ENCODE assay signal across 26 mouse cellular contexts in the genomic region with DNA sequence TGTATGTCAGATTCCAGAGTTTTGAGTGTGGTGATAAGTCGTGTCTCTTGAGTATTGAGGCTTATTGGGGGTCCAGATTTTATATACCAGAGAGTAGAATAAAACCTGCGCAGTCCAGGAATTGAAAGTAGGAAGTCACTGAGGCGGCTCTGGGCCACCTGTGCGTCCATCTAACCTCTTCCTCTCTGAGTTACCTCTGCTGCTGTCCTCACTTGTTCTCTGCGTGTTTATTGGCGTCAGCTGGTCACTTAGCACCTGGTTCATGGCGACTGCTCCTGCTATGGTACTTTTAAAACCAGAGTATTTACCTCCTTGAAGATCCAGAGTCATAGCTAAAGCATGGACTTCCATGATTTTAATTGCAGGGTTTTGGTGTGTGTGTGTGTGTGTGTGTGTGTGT.
"Had no signal": no experiment of that assay in that cellular context is flagged by ENCODE, and none has a peak within 500 bp of the region (broad histone marks: within the 10 kb centered on the region; RNA-seq: fewer than 3 reads in every experiment).

No protein-coding gene starts in this region.

- H3K27me3 ChIP-seq: heart, embryonic 12.5 days; hindbrain, embryonic 12.5 days; kidney, embryonic 15.5 days; limb, embryonic 13.5 days; limb, embryonic 15.5 days; liver, embryonic 12.5 days had no signal

- H3K27ac ChIP-seq: gastrocnemius, adult 2 months; heart, embryonic 10.5 days; hindbrain, embryonic 10.5 days; hindbrain, embryonic 12.5 days; hindbrain, embryonic 14.5 days; kidney, embryonic 15.5 days; kidney, postnatal 0 days; limb, embryonic 13.5 days; limb, embryonic 15.5 days; liver, embryonic 12.5 days had no signal

- DNase-seq: gastrocnemius, adult 2 months; gastrocnemius, postnatal 10 days; gastrocnemius, postnatal 25 days; heart, adult 18-20 months; heart, postnatal 10 days; heart, postnatal 4 days; kidney, adult 11 months; kidney, adult 2 months; kidney, adult 9 months; kidney, postnatal 14 days; kidney, postnatal 36 days; layer of hippocampus, adult 9-11 months; layer of hippocampus, postnatal 36 days; left cerebral cortex, postnatal 4 days had no signal

- H3K9ac ChIP-seq: heart, embryonic 12.5 days; hindbrain, embryonic 12.5 days; hindbrain, embryonic 14.5 days; kidney, embryonic 15.5 days; limb, embryonic 13.5 days; limb, embryonic 15.5 days; liver, embryonic 12.5 days had no signal

- H3K9me3 ChIP-seq: heart, embryonic 10.5 days; heart, embryonic 12.5 days; hindbrain, embryonic 10.5 days; hindbrain, embryonic 12.5 days; kidney, embryonic 15.5 days; limb, embryonic 13.5 days; limb, embryonic 15.5 days; liver, embryonic 12.5 days had no signal

- H3K36me3 ChIP-seq: heart, embryonic 10.5 days; heart, embryonic 12.5 days; hindbrain, embryonic 10.5 days; hindbrain, embryonic 12.5 days; kidney, embryonic 15.5 days; limb, embryonic 13.5 days; limb, embryonic 15.5 days; liver, embryonic 12.5 days had no signal

- H3K4me2 ChIP-seq: heart, embryonic 12.5 days; hindbrain, embryonic 12.5 days; hindbrain, embryonic 14.5 days; kidney, embryonic 15.5 days; limb, embryonic 13.5 days; limb, embryonic 15.5 days; liver, embryonic 12.5 days had no signal

- H3K4me3 ChIP-seq: gastrocnemius, adult 2 months; heart, embryonic 10.5 days; heart, embryonic 12.5 days; hindbrain, embryonic 10.5 days; hindbrain, embryonic 12.5 days; kidney, embryonic 15.5 days; limb, embryonic 13.5 days; limb, embryonic 15.5 days; liver, embryonic 12.5 days had no signal

- ATAC-seq: hindbrain, embryonic 16.5 days; intestine, embryonic 16.5 days; liver, embryonic 12.5 days had no signal

- H3K4me1 ChIP-seq: hindbrain, embryonic 10.5 days; hindbrain, embryonic 12.5 days had no signal
